Mouse (Mus musculus): ENCODE data around the gene Slc31a1.

DNA sequence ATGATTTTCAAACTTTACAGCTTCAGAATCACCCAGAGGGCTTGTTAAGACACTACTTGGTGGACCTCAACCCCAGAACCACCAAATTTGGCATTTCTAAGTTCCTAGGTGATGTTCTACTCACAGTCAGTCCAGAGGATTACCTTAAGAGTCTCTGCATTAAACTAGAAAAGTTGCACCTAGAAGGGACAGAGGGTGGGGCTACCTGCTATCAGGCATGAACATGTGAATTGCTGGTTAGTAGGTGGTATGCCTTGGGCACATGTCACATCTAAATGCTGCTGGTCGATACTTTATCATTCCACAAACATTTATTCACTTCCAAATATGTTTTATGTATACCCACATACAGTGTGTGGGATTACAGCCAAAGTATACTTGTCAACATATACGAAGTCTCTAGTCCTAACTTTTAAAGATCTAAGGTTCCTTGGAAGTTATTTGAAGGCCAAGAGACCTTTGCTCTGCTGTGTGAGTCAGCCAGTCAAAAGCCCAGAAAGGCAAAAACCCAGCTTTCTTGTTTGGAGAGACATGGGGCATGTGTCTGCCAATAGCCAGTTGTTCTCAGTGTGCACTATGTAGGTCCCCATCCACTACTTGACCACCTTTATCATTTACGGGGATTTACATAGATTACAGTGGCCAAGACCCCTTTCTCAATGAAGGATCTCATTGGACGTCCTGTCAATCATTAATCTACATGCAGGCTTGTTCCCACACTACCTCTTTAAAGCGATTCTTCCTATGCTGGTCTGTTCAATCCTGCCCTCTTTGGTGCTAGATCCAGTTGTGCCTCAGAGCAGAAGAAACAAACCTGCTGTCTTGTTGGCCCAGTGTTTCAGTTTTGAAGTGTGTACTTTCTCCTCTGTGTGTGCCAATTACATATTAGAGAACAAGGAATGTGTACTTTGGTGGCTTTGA is 29.3 kb downstream of the Slc31a1 start:
- TF ChIP-seq CTCF (IDR thresholded peaks at IDR 0.05; ENCODE audit: insufficient read depth, low read length) (no peak), POLR2A (IDR thresholded peaks at IDR 0.05; ENCODE audit: borderline replicate concordance, extremely low read depth, low read depth, low read length) (no peak)

Measured in lung, adult 2 months (tissue).